Mouse (Mus musculus) lung, postnatal 14 days (tissue): Measurements from ENCODE around the gene Cdk6.
"Not testable (repeated sequence)": the region's sequence is repeated elsewhere in the genome, so short reads cannot be mapped to it uniquely, and the experiment has no call there.

Experiments
- DNase-seq: peaks from one replicate; pipeline ENCODE4 v3.0.0; 2021

The Cdk6 gene

DNA sequence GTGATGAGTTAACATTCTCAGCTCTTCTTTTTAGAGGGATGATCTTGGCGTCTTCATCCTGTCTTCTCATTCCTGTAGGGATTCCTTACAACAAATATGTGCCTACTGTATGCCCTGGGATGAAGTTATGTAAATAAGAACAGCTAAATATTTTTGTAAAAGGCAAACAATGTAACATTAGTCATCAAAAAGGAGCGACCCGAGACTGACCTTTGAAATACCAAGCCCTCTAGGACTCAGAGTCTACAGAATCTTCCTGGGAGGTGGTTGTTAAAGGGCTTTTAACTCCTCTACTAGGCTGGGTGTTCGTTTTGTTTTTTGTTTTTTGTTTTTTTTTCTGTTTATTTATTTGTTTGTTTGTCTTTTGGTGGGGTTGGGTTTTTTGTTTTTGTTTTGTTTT is 4.3 kb downstream of the Cdk6 start:
- DNase-seq: not testable (repeated sequence)

- DNase-seq: not testable (repeated sequence)
These were observed 8.1 kb downstream of the Cdk6 start for GRCm38 (mm10) chr5:3349393-3349792.

- not testable (repeated sequence) for DNase-seq
These were observed 10.6 kb downstream of the Cdk6 start for GRCm38 (mm10) chr5:3351836-3352235.

DNA sequence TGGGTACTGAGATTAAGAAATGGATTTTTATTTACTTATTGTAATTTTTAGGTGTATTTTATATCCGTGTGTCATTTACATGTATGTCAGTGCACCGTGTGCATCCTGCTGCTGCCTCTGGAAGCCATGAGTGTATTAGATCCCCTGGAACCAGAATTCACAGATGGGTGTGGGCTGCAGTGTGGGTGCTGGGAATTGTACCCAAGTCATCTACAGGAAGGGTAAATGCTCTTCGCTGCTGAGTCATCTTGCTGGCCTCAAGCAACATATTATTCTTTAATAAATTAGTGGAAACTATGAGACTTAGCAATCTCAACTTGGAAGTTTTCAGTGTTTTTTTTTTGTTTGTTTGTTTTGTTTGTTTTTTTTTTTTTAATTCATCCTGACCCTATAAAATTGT is 11.0 kb downstream of the Cdk6 start:
- no peak for DNase-seq

GRCm38 (mm10) chr5:3352827-3353226 is 11.5 kb downstream of the Cdk6 start:
- DNase-seq: no peak

DNA sequence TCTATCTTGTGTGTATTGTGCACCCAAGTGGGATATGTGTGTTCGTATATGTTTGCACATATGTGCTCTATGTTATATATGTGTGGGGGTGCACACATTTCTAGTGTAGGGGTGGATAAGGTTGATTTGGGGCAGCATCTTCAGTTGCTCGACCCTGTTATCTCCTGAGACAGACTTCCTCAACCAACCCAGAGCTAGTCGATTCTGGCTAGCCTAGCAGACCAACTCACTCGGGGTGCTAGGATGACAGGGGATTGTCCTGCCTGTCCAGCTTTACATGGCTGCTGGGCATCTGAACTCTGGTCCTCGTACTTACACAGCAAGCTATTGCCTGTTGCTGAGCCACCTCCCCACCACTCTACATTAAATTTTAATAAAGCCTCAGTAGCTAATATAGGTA is 13.0 kb downstream of the Cdk6 start:
- no peak for DNase-seq

- DNase-seq: no peak
These were observed 13.8 kb downstream of the Cdk6 start for GRCm38 (mm10) chr5:3355032-3355536.

DNA sequence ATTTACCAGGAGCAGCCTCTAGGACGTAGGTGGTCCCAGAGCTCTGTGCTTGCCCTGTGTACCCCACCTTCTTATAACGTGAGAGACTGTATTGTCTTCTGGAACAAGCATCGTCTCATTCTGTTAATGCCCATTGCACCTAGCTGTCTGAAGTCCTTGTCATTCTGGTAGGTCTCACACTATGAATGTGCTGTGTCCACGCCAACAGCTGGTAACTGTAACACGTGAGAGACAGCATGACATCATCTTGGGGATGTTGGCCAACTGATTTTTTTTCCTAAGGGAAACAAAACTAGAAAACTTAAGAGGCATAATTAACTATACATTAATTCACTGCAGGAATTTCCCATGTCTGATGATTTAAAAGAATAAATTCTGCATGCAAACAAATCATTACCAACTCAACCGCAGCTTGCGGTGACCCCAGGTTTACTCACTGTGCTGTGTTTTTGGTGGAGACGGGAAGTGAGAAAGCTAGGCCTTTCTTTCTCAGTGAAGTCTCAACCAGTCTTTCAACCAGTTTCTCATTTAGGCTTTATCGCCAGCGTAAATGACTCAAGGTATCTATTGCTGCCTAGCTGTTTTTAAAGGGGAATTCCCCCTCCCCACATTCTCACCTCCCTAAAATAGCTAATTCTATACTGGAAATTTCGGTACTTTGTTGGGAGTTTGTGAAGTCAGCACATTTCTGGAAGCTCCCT is 14.4 kb downstream of the Cdk6 start:
- no peak for DNase-seq

DNA sequence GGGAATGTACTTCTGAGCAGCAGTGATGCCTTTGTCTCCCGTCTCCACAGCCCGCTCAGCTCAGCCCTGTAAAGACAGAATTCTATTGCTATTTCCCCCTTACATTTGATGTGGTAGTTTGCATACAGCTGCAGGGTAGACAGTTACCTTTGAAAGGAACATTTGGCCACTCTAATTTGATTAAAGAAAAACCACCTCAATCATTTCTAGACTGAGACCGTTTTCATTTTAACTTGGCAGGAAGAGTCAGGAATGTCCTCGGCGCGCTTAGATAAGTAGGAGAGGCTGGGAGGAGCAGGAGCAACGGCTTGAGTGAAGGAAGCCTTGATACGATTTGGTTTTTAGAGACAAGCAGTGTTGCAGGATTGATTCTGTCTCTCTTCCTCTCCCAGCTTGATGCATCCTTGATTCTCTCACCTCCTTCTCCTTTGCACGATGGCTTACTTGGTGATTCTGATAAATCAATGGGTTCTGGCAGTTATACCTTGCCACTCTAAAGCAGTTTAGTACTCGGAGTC is 15.0 kb downstream of the Cdk6 start:
- DNase-seq: no peak

DNA sequence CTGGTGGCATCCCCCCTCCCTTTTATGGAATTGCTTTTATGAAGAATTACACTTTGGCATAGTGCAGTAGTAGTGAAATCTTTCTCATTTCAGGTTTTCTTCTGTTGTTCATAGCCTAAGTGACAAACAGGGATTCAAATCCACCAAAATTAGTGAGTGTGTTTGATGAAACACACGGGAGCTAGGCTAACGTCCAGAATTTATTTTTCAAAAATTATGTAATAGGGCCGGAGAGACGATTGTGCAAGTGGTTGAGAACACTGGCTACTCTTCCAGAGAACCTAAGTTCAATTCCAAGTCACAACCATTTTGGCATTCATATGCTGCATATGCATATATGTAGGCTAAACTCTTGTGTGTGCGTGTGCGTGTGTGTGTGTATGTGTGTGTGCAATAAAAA is 16.2 kb downstream of the Cdk6 start:
- no peak for DNase-seq

DNA sequence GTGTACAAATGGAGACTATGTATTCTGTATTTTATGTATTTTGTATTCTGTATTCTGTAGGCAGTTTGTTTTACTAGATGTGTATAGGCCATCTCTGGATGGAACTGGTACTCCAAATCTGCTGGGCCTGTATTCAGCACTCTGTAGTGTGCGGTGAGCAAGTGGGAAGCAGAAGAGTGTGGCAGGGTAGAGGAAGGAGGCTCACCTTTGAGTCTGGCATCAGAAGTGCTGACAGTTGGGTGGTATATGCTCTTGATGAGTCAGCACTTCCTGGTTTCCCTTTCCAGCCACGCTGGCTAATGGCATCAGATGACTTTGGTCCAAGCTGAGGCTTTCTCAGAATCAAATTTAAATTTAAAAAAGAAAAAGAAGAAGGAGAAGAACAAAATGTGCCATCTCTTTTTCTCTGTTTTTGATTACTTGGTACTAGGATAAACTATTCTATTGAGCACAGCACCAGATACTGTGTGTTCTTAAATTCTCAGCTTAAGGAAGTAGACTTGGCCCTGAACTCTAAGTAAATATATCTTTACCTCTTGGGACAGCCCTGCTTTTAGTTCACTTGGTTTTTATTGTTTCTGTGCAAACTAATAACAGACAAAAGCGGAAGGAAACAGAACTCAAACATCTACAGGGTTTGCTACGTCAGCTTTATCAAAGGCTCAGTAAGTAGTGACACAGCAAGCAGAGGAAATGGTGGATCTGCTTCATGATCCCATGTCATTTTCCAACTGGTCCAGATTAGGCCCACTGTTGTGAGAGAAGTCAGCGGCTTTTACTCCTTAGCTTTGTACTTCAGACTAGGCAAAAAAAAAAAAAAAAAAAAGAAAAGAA is 17.6 kb downstream of the Cdk6 start:
- no peak for DNase-seq

- no peak for DNase-seq
These were observed 18.6 kb downstream of the Cdk6 start for GRCm38 (mm10) chr5:3359914-3360313.

DNA sequence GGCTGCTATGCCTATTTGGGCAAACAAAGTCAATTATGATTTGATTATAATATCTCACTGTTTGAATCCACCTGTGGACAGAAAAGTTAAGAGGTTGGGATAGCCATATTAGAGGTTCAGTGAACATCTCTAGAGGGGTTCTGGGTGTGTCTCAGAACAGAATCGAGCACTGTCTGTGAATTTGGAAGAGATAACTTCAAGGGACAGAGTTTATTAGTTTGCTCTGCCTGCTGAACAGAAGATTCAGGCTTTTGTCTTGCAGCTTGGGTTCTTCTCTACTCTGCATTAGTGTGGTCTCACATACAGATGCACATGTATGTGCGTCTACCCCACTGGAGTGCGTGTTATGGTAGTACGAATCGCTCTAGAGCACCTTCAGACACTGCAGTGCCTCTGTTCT is 20.0 kb downstream of the Cdk6 start:
- DNase-seq: no peak

DNA sequence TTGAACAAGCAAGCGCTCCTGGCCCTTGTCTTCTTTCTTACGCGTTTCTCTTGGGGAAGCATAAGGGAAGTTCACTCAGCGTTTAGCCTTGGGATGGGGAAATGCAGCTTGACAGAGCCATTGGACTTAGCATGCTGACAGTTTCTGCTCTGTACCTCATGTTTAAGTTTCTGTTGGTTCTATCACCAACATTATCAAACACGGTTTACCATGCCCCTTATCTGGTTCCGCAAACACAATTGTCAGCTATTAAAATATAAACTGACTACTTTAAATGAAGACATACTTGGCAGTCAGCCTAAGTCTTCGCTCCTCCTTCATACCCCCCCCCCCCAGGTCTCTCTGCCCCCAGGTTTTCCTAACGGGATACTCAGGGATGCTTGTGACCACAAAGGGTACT is 20.8 kb downstream of the Cdk6 start:
- DNase-seq: no peak

- DNase-seq: no peak
These were observed 22.0 kb downstream of the Cdk6 start for GRCm38 (mm10) chr5:3363036-3363983.

- DNase-seq: no peak
These were observed 25.8 kb downstream of the Cdk6 start for GRCm38 (mm10) chr5:3367045-3367444.

DNA sequence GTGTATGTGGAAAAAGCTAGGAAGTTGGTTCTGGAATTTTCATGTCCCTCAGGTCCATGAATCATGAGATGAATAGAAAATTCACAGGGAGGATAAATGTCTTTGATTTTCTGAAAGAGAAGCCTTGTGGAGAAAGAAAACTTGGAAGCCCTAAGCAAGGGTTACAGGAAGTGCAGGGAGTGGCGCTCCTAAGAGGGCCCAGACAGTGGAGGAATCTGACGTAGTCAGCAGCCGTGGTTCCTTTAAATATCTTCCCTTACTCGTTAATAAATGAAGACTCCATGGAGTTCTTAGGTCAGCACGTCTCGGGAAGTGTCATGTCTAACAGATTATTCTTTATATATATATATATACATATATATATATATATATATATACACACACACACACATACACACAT is 28.0 kb downstream of the Cdk6 start:
- DNase-seq: no peak

DNA sequence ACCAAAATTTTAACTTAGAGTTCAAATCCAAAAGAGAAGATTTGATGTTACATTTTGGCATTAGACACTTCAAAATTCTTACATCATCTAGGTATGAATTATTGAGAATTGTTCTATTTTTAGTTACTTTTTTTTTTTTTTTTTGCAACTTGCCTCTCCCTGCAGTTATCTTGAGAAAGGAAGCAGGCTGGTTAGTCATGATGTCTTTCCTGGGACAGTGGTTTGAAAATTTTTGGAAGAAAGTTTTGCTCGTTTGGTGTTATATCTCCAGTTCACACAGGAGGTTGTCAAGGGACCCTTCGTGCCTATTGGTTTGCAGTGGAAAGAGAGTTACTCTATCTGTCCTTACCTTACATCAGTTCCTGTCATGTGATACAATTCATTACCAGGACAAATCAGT is 29.9 kb downstream of the Cdk6 start:
- DNase-seq: no peak

- DNase-seq: no peak
These were observed 31.9 kb downstream of the Cdk6 start for GRCm38 (mm10) chr5:3373170-3373569.

- no peak for DNase-seq
These were observed 33.5 kb downstream of the Cdk6 start for GRCm38 (mm10) chr5:3374763-3375162.

DNA sequence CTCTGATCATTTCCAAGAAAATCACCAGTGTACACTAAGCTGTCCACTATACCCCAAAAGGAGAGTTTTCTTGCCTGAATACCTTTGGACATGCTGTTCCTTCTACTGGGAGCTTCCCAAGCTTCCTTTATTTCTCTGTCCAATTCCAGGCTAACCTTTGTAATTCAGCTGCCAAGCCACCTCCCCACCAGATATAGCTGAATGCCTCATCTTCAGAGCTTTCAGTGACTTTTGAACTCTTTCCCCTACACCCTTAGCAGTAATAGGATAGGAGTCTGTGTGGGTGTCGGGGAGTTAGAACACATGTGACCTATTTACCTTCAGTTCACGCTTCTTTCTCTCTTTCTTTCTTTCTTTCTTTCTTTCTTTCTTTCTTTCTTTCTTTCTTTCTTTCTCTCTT is 34.9 kb downstream of the Cdk6 start:
- DNase-seq: no peak

GRCm38 (mm10) chr5:3379252-3379651 is 38.0 kb downstream of the Cdk6 start:
- DNase-seq: no peak

- no peak for DNase-seq
These were observed 39.5 kb downstream of the Cdk6 start for GRCm38 (mm10) chr5:3380692-3381233.
